Mouse (Mus musculus): ENCODE results near the gene Gpat2. TPM values are rescaled to one million over a fixed set of nuclear protein-coding genes. Genes with fewer than 3 reads are reported as not detected.

The Gpat2 gene
- total RNA-seq (2014; fragmentation: Nextera tagmentation): not detected in 2 replicates
- not detected in 2 replicates for total RNA-seq (2017)

DNA sequence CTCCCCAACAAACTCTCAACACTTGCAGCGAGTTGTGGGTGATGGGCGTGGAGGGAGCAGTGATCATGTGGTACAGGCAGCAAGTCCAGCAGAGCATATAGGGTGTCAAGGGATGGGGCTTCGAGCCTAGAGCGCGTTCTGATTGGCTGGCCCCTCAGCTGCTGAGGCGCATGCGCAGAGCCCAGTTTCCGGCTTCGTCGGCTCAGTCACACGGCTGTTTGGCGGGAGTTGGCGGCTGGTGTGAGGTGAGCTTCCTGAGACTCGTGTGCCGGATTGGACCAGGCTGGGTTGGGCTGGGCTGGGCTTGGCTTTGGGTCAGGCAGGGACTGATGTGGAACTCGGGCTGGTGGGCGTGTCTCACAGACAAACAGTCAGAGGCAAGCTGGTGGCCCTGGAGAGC lies at the start of gene Gpat2:
Gene Gpat2 (plus strand): TSS at position 223 of the 400 bp plus-strand sequence.
- no peak for ATAC-seq (replicated peaks; ENCODE audit: poor library complexity, severe bottlenecking)

DNA sequence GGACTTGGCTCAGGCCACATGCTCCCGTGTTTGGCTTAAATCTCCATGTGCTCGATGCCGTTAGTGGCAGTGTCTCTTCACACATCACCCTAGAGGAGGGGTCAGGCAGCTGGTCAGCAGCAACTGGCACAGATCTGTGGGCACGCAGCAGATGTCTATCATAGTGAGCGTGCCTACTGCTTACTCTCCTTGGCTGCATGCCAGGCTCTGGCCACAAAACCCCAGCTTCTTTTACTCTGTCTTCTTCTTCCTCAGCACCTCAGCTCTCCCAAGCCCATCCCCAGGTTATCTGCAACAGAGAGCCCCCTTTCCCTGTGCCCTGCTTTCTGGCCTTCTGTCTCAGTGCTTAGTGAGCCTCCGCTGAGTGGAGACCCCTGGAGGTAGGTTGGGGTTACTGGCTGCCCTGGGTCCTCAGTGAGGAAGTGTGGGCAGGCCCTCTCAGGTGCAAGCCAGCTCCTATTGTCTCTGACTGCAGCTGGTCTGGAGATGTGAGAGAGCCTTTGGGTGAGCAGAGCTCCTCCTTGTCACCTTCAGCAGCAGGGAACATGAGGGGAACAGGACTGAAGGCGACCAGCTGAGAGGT lies 49.1 kb upstream of the Gpat2 start:
- ATAC-seq (replicated peaks; ENCODE audit: poor library complexity, severe bottlenecking): peak; percentile 75

DNA sequence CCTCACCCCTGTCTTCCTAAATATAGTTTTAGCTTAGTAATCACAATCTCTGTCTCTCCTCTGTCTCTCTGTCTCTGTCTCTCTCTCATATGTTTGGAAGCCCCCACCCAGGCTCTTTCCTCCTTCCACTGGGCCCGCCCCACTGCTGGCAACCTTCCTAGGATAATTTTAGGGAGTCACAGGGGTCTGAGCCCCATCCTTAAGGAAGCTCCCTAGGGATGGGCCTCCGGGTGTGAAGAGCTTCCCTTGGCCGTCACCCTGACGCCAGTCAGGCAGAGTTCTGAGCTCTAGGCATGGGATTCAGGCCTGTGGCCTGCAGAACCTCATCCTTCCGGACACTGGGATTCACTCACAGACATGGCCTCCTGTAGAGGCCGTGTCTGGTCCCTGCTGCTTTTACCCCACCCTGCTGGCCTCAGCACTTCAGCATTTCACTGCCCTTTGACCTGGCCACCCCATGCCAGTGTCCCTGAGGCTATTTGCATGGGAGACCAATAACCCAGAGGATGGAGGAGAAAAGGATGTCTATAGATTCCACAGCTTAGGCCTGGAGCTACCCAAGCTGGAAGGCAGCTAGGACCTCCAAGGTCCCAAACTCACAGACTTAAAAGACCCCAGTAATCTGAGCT lies 48.5 kb upstream of the Gpat2 start:
- no peak for ATAC-seq (replicated peaks; ENCODE audit: poor library complexity, severe bottlenecking)

DNA sequence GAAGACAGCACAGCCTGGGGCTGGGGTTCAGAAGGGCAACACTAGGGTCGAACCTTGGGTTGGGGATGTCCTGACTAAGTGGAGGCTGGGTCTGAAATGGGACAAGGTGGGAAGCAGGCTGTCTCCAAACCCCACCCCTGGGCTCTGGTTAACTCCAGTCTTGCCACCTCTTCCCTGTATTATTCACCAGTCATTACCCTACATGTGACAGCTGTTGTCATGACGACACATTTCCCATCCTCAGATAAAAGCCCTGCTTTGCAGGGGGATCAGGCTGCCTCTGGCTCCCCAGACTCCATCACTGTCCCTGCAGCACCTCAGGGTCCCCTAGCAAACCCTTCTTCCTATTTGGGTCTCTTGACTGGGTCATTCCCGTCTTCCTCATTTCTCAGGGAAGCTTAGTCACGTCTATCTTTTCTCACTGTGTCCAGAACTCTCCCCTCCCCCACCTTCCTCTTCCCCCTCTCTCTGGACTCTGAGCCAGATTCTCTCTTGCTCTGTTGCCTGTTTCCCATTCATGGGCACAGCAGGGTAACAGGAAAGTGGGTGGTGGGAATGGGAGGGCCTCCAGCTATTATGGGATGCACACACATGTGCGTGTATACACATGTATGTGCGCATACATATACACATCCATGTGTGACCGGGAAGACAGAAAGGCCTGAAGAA lies 46.9 kb upstream of the Gpat2 start:
- peak; percentile 36; the same call in 1 of the 2 replicates for ATAC-seq (replicated peaks; ENCODE audit: poor library complexity, severe bottlenecking)

DNA sequence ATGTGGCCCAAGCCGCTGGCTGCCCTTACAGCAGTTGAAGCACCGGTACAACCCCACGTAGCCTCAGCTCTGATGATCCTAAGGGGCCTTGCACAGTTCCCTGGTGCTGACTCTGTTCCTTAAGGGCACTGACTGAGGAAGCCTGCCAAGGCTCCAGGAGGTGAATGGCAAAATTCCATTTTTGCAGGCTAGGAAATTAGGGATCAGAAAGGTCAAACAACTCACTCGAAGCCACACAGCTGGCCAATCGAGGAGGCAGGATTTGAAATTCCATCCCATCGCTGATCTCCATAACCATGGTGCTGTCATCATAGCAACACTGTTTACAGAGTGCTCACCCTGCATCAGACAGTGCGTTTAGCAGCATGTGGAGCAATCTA lies 46.4 kb upstream of the Gpat2 start:
- no peak for ATAC-seq (replicated peaks; ENCODE audit: poor library complexity, severe bottlenecking)

DNA sequence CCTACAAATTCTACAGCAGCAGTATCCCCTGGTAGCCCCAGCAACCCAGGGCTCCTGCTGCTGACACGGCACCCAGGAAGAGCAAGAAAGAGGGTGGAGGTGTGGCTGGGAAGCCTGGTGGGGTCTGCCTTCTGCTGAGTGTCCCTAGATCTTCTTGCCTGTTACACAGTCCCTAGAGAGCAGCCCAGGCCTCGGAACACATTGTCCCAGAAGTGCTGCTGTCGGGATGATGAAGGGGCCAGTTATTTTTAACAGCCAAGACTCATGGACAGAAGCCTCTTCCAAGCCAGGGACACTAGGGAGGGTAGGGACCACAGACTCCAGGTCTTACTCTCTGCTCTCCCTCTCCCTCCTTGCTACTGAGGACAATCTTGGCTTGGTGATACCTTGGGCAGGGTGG lies 45.7 kb upstream of the Gpat2 start:
- no peak for ATAC-seq (replicated peaks; ENCODE audit: poor library complexity, severe bottlenecking)

DNA sequence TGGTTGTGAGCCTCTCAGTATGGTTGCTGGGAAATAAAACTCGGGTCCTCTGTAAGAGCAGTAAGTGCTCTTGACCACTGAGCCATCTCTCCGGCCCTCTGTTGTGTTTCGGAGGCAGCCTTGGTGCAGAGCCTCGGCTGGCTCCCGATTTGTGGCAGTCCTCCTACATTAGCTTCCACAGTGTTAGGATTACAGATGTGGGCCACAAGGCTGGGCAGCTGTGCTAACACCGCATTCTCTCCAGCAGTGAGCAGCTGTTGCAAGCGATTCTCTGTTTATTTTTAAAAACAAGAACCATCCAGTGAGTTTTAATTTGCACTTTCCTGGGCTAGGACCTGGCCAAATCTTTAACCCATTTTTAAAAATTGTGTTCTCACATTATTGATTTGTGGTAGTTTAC lies 41.1 kb upstream of the Gpat2 start:
- no peak for ATAC-seq (replicated peaks; ENCODE audit: poor library complexity, severe bottlenecking)

DNA sequence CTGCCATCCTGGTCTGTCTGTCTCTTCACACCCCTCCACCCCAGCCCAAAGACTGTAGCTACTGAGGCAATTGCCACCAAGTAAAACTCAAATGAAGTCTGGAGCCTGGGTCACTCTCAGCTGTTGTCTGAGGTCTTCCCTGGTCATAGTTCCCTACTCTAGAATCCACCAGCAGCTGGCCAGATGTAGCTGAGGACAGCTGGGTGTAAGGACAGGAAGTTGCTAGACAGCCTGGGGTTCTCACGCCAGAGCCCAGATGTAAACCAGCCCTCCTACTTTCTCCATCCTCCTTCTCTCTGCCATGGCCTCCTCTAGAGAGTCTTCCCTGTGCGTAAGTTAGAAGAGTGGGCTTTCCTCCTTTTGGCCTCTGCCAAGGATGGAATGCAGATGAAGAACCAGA lies 37.5 kb upstream of the Gpat2 start:
- ATAC-seq (replicated peaks; ENCODE audit: poor library complexity, severe bottlenecking): no peak

DNA sequence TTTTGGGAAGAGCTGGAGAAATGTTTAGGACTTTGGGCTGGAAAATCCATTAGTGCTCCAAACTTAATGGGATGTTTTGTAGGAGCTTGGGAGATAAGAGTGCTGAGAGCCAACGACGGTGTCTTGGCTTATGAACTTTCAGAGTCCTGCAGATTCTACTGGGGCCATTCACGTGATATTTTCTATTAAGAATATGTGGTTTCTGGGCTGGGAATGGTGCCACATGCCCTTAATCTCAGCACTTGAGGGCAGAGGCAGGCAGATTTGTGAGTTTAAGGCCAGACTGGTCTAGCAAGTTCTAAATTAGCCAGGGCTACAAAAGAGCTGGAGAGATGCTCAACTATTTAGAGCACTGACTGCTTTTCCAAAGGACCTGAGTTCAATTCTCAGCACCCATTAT lies 34.6 kb upstream of the Gpat2 start:
- ATAC-seq (replicated peaks; ENCODE audit: poor library complexity, severe bottlenecking): no peak

DNA sequence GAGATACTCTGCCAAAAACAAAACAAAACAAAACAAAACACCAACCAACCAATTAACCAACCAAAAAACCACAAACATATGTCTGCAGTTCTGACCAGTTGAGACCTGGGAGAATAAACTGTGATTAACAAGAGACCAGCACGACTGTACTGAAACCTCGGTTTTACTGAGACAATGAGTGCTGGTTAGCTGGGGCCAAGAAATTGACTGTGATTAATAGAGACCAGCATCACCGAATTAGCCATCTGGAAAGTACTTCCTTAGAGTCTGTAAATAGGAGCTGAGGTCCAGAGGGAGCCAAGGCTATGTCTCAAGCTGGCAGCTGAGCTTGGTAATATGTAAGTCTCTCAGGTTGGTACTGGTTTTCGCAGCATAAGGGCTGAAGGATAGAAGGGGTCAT lies 34.2 kb upstream of the Gpat2 start:
- ATAC-seq (replicated peaks; ENCODE audit: poor library complexity, severe bottlenecking): no peak

DNA sequence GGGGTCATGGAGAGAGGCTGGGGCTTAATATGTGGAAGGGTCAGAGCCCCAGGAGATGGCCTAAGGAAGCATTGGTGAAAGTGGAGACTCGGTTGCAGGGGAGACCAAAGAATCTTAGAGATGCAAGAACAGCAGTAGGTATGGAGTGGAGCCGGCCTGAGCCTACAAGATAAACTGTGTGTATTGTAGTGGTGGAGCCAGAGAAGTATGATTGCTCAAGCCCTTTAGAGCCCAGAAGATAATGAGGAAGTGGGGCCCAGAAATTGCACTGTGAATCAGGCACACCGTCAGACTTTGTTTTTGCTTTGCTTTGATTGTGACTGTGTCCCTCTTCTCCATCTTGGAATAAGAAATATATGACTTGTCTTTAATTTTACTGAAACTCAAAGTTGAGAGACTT lies 33.7 kb upstream of the Gpat2 start:
- peak; percentile 85 for ATAC-seq (replicated peaks; ENCODE audit: poor library complexity, severe bottlenecking)

DNA sequence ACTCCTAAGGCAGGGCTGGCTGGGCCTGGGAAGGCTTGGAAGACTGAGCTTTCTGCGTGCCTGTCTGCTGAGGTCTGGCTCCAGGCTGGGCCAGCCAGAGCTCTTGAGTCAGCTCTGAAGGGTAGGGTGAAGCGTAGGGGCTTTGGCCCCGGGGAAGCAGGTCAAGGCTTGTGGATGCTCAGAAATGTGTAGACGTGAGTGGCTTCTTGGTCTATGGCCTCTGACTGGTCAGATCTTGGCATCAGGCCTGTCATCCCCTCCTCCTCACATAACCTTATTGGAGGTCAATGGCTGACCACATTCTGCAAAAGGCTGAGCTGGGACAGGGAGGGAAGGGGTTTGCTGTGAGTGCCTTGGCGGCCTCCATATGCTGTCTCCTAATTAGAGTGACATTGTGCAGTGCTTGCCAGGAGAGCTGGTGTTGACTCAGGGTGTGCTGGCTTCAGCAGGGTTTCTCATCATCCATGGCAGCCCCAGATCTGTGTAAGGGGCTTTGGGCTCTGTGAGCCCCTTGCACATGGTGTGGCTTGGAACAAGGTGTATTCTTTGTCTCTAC lies 30.3 kb upstream of the Gpat2 start:
- ATAC-seq (replicated peaks; ENCODE audit: poor library complexity, severe bottlenecking): no peak

DNA sequence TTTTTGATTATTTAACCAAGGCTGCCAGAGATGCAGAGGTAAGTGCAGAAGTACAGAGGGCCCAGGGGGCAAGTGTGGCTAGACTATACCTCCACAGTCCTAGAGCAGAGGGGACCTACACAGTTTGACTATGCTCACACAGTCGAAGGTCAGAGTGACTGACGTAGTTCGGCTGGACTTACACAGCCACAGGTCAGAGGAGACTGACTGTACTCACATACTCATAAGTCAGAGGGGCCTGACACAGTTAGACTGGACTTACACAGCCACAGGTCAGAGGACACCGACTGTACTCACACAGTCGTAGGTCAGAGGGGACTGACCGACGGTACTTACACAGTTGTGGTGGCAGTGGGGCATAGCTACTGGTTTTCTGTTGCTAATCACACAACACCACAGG lies 26.3 kb upstream of the Gpat2 start:
- no peak for ATAC-seq (replicated peaks; ENCODE audit: poor library complexity, severe bottlenecking)

DNA sequence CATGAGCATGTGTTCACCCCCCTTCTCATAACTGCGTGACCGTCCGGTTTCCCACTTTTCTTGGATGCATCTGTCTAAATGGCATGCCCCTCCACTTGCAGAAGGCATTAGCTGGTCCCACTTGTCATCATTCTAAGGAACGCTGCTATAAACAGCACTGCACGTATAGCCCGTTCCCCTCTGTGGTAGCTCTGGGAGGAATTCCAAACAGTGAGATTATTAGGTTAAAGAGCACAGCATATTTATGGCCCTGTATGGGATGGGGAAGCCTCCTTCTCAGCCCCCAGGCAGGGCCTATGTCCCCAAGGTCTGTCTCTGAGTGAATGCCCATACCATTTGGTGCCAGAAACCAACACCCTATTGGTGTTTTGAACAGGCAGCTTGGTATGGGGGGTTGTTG lies 13.9 kb upstream of the Gpat2 start:
- ATAC-seq (replicated peaks; ENCODE audit: poor library complexity, severe bottlenecking): no peak

DNA sequence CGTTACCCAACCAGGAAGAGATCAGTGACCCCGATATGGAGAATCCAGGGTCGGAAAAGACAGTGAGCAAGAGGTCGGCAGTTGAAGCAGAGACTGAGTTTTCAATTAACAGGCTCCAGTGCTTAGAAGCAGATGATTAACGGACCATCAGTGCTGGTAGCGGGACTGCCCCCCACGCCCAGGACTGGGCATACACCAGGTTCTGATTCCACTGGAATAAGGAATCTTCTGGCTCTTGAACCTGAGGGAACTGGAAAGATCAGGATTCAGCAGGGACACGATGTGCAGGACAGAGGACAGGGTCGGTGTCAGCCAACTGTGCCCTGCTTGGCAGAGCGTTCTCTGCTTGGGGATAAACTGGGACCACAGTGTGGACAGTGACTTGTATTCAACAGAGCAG lies 9.2 kb upstream of the Gpat2 start:
- ATAC-seq (replicated peaks; ENCODE audit: poor library complexity, severe bottlenecking): no peak

DNA sequence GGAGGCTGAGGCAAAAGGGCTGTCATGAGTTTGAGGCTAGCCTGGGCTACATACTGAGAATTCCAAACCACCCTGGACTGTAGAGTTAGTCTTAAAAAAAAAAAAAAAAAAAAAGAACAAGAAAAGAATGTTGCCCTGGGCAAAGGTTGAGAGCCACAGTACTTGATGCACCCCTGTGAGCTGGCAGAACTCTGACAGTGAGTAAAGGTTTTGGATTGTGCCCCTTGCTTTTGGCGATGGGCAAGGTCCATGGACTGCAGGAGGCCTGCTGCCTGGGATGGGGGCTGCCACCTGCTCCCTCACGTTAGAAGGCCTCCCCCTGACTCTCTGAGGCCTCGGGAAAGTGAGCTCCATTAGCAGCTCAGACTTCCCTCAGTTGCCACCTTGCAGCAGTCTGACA lies 8.3 kb upstream of the Gpat2 start:
- ATAC-seq (replicated peaks; ENCODE audit: poor library complexity, severe bottlenecking): no peak

DNA sequence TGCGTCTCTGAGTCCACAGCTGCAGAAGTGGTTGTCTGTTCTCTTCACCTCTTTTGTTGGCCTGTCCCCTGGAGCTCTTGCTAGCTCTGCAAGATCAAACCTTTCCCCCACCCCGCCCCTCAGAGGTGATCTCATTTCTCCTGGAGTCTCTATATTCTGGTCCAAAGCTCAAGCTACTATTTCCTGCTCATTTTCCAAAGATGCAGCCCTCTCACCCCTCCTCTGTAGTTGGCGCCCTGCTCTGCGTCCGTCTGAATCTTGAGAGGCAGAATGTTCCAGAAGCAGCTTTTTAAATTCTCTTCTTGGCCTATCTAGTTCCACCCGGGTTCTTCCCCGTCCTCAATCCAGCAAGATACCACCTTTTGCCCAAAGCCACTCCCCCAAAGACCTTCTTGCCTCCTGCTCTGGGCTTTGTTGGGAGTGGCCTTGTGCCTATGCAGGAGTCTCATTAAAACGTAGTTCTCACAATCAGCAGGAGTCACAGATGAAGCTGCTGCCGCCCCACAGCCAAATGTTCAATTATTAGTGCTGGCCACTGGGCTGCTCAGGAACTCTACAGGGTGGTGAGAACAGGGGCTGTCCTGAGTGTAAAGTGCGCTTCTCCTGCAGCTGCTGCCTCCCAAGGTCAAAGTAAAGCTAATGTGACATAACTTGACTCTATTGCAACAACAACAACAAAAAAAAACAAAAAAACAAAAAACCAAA lies 6.6 kb upstream of the Gpat2 start:
- ATAC-seq (replicated peaks; ENCODE audit: poor library complexity, severe bottlenecking): no peak

DNA sequence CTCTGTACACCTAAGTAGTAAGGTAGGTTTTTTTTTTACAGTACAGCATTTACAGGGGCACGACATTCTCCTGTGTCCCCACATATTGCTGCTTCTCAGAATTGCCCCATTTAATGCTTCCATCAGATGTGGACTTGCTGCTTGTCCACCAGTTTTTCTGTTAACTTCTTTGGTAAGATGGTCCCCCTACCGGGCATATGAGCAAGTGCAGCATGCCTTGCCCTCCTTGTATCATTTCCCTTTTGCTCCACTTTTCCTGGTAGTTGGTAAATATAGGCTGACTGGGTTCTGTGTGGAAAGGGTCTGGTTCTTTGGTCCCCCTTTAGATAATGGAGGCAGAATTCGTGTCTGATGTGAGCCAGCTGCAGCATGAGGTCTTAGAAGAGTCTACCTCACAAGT lies 5.2 kb downstream of the Gpat2 start:
- ATAC-seq (replicated peaks; ENCODE audit: poor library complexity, severe bottlenecking): peak; percentile 47; the same call in 1 of the 2 replicates

DNA sequence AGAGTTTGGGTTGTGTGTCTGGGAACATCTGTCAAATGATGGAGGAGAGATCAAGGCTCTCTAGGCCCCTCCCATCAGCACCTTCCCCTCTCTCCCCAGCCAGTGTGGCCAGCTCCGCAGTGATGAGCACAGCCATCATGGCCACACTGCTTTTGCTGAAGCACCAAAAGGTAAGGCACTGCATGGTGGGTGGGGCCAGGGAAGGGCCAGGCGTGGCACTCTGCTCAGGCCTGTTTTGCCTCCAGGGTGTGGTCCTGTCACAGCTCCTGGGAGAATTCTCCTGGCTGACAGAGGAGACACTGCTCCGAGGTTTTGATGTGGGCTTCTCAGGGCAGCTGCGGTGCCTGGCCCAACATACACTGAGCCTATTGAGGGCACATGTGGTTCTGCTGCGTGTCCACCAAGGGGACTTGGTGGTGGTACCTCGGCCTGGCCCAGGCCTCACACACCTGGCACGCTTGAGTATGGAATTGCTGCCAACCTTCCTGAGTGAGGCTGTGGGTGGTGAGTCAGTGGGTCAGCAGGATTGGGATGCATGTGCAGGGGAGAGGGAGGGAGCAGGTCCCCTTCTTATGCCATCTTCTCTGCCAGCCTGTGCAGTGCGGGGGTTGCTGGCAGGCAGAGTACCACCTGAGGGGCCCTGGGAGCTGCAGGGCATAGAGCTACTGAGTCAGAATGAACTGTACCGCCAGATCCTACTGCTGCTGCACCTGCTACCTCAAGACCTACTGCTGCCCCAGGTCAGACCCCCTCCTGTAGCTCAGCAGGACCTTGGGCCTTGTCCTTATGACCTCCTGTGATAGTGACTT lies 8.7 kb downstream of the Gpat2 start:
- no peak for ATAC-seq (replicated peaks; ENCODE audit: poor library complexity, severe bottlenecking)

DNA sequence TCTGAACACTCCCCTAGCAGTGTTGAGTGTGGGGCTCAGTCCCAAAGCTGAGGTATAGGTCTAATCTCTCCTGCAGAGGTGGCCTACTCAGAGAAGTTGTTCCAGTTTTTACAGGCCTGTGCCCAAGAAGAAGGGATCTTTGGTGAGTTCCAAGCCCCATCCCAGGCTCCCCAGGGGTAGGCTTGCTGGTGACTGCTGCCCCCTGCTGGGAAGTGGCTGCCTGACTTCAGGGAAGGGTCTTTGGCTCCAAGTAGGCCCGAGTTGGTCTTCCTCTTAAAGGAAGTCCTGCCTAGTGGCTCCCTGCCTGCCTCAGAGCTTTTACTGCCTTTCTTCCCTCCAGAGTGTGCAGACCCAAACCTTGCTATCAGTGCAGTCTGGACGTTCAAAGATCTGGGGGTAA lies 10.1 kb downstream of the Gpat2 start:
- peak; percentile 34; the same call in 1 of the 2 replicates for ATAC-seq (replicated peaks; ENCODE audit: poor library complexity, severe bottlenecking)
